Mouse (Mus musculus) liver, postnatal 0 days (tissue): ENCODE data around the gene Cd59a.

Experiments used
- CTCF ChIP-seq: sonication (generic); IDR thresholded peaks from 2 replicates; pipeline ENCODE4 v1.5.1; 2016; ENCODE audit warnings: antibody characterized with exemption, low read depth
- EP300 ChIP-seq: IDR thresholded peaks from 2 replicates; pipeline ENCODE4 v1.6.1; 2016; ENCODE audit warnings: antibody characterized with exemption, low read depth, mild to moderate bottlenecking

GRCm38 (mm10) chr2:104064152-104064551 lies 31.4 kb upstream of the Cd59a start:
- TF ChIP-seq CTCF = no peak
- no peak for TF ChIP-seq EP300
